Comparison of ENCODE assay signal across 15 mouse cellular contexts in genomic region chr8:125590363-125590762, GRCm38 (mm10). TPM values are rescaled to one million over a fixed set of nuclear protein-coding genes. Genes with fewer than 3 reads are reported as not detected.
DNase-seq lines count a peak whose midpoint lies in the region; ATAC-seq lines count a peak whose summit lies in the region.
"Had no signal": no experiment of that assay in that cellular context is flagged by ENCODE, and none has a peak within 500 bp of the region (broad histone marks: within the 10 kb centered on the region; RNA-seq: fewer than 3 reads in every experiment).

No protein-coding gene starts in this region.

- H3K4me1 ChIP-seq in forebrain, embryonic 11.5 days (replicated peaks; ENCODE audit: control insufficient read depth, insufficient read depth, low read length): no peaks in the 10 kb centered on the region
- peaks cover under 1% of the 10 kb centered on the region; the same call in 1 of the 2 replicates for H3K4me1 ChIP-seq in forebrain, embryonic 16.5 days (replicated peaks; ENCODE audit: control insufficient read depth, insufficient read depth, low read length)
- peaks cover 16% of the 10 kb centered on the region for H3K4me1 ChIP-seq in hindbrain, embryonic 14.5 days (replicated peaks; ENCODE audit: control insufficient read depth, insufficient read depth, low read length)
- H3K4me1 ChIP-seq: liver, embryonic 15.5 days had no signal

- H3K27me3 ChIP-seq in forebrain, embryonic 11.5 days (ENCODE audit: control insufficient read depth, insufficient read depth, low read length): no peaks in the 10 kb centered on the region
- no peaks in the 10 kb centered on the region for H3K27me3 ChIP-seq in forebrain, embryonic 16.5 days (replicated peaks; ENCODE audit: control insufficient read depth, insufficient read depth, low read length)
- H3K27me3 ChIP-seq in hindbrain, embryonic 14.5 days (ENCODE audit: control insufficient read depth, insufficient read depth, low read length): no peaks in the 10 kb centered on the region
- H3K27me3 ChIP-seq: embryonic facial prominence, embryonic 15.5 days; liver, embryonic 15.5 days had no signal

- H3K4me2 ChIP-seq in forebrain, embryonic 11.5 days (ENCODE audit: low read depth, low read length, severe bottlenecking): no peak overlapping the region
- H3K4me2 ChIP-seq in forebrain, embryonic 16.5 days (ENCODE audit: low read length): no peak overlapping the region
- no peak overlapping the region for H3K4me2 ChIP-seq in hindbrain, embryonic 14.5 days (replicated peaks)
- H3K4me2 ChIP-seq: embryonic facial prominence, embryonic 15.5 days; liver, embryonic 15.5 days had no signal

- H3K9ac ChIP-seq in forebrain, embryonic 11.5 days (ENCODE audit: low read length): no peak overlapping the region
- no peak overlapping the region for H3K9ac ChIP-seq in forebrain, embryonic 16.5 days (replicated peaks; ENCODE audit: low read depth, low read length)
- H3K9ac ChIP-seq in hindbrain, embryonic 14.5 days: no peak overlapping the region
- H3K9ac ChIP-seq: embryonic facial prominence, embryonic 15.5 days; liver, embryonic 15.5 days had no signal

- no peaks in the 10 kb centered on the region for H3K9me3 ChIP-seq in forebrain, embryonic 11.5 days (ENCODE audit: control insufficient read depth, low read length)
- no peaks in the 10 kb centered on the region for H3K9me3 ChIP-seq in forebrain, embryonic 16.5 days (ENCODE audit: control insufficient read depth, low read length)
- H3K9me3 ChIP-seq in hindbrain, embryonic 14.5 days (ENCODE audit: control insufficient read depth, low read length): no peaks in the 10 kb centered on the region
- H3K9me3 ChIP-seq: embryonic facial prominence, embryonic 15.5 days; liver, embryonic 15.5 days had no signal

- H3K36me3 ChIP-seq in forebrain, embryonic 11.5 days (ENCODE audit: control insufficient read depth, insufficient read depth, low read length): no peaks in the 10 kb centered on the region
- no peaks in the 10 kb centered on the region for H3K36me3 ChIP-seq in forebrain, embryonic 16.5 days (ENCODE audit: control insufficient read depth, insufficient read depth)
- H3K36me3 ChIP-seq in hindbrain, embryonic 14.5 days (replicated peaks; ENCODE audit: control insufficient read depth, insufficient read depth): no peaks in the 10 kb centered on the region
- H3K36me3 ChIP-seq: embryonic facial prominence, embryonic 15.5 days; liver, embryonic 15.5 days had no signal

- H3K27ac ChIP-seq in forebrain, embryonic 11.5 days (ENCODE audit: low read depth, low read length): no peak overlapping the region
- no peak overlapping the region for H3K27ac ChIP-seq in forebrain, embryonic 16.5 days (ENCODE audit: low read length)
- 0 out of 2 replicates have a peak overlapping the region, but pooled peaks have one; percentile 14 for H3K27ac ChIP-seq in hindbrain, embryonic 14.5 days
- H3K27ac ChIP-seq: embryonic facial prominence, embryonic 15.5 days; heart, adult 2 months; liver, embryonic 15.5 days had no signal

- no peak overlapping the region for H3K4me3 ChIP-seq in forebrain, embryonic 11.5 days (ENCODE audit: low read depth, low read length)
- H3K4me3 ChIP-seq in forebrain, embryonic 16.5 days (replicated peaks; ENCODE audit: low read length): no peak overlapping the region
- no peak overlapping the region for H3K4me3 ChIP-seq in hindbrain, embryonic 14.5 days (replicated peaks; ENCODE audit: low read length)
- H3K4me3 ChIP-seq: embryonic facial prominence, embryonic 15.5 days; heart, adult 2 months; liver, embryonic 15.5 days had no signal

- ATAC-seq in forebrain, embryonic 11.5 days (replicated peaks; ENCODE audit: low FRiP score): peak; percentile 80
- no peak for ATAC-seq in forebrain, embryonic 16.5 days
- 0 out of 2 replicates have a peak, but pooled peaks have one; percentile 24 for ATAC-seq in hindbrain, embryonic 14.5 days (ENCODE audit: low FRiP score)

- peak; percentile 74 for DNase-seq in forebrain, embryonic 11.5 days (ENCODE audit: low spot score)
- DNase-seq in embryo, embryonic 10 days (ENCODE audit: low spot score): peak; percentile 35
- DNase-seq in hindbrain, embryonic 14.5 days (ENCODE audit: low spot score): no peak
- peak; percentile 53 for DNase-seq in neural tube, embryonic 10.5 days (ENCODE audit: extremely low spot score, low spot score)
- no peak for DNase-seq in left cerebral cortex, adult 9 months (ENCODE audit: low spot score in 2 of 2)
- no peak for DNase-seq in testis, postnatal 14 days (ENCODE audit: low spot score)
- no peak for DNase-seq in ovary, postnatal 36 days (ENCODE audit: low spot score)
- DNase-seq: adrenal gland, postnatal 25 days; cerebellum, adult 18-20 months; heart, adult 2 months; lung, postnatal 4 days; right cerebral cortex, postnatal 4 days had no signal

- WGBS in forebrain, embryonic 11.5 days: 19% methylated on average over 3 of the region's 3 CpGs
- 40% methylated on average over 3 of the region's 3 CpGs for WGBS in forebrain, embryonic 16.5 days
- 31% methylated on average over 3 of the region's 3 CpGs for WGBS in hindbrain, embryonic 14.5 days

RNA-seq across cellular contexts. Expression of gene Sipa1l2, which starts 20.8 kb away (rescaled TPM):
- 19.9 and 23.3 TPM in 2 replicates for polyA plus RNA-seq in forebrain, embryonic 11.5 days (2014; fragmentation: Nextera tagmentation; extraction: Ambion mirVana)
- 32.8 and 33.4 TPM in 2 replicates for polyA plus RNA-seq in forebrain, embryonic 16.5 days (2015; fragmentation: Nextera tagmentation; extraction: Ambion mirVana)
- 19.3 and 22.1 TPM in 2 replicates for polyA plus RNA-seq in hindbrain, embryonic 14.5 days (2014; fragmentation: Nextera tagmentation; extraction: Ambion mirVana)

Comparison
In these comparisons a context has a peak if more than half of its experiments do, and no peak if none do; other contexts are left out.
1. DNase-seq: peak in forebrain, embryonic 11.5 days (single experiment), embryo, embryonic 10 days (single experiment) and neural tube, embryonic 10.5 days (single experiment); none in hindbrain, embryonic 14.5 days (single experiment), left cerebral cortex, adult 9 months (0 of 2), testis, postnatal 14 days (single experiment) and ovary, postnatal 36 days (single experiment).